Mouse (Mus musculus) limb, embryonic 14.5 days (tissue): Measurements from ENCODE around the gene Rpusd1. TPM values are rescaled to one million over a fixed set of nuclear protein-coding genes. Genes with fewer than 3 reads are reported as not detected.
"Not testable (repeated sequence)": the region's sequence is repeated elsewhere in the genome, so short reads cannot be mapped to it uniquely, and the experiment has no call there.

Experiments used
- ATAC-seq: fragments of 200-750 bp; cut with Nextera tagmentation; 2 replicates; pipeline ENCODE4 v1.8.0; 2017; ENCODE audit warnings: low read depth, moderate number of reproducible peaks, moderate TSS enrichment; ENCODE audit not compliant: low FRiP score
- DNase-seq: peaks from one replicate; pipeline ENCODE4 v3.0.0-alpha.2; 2015; ENCODE audit warnings: low spot score
- H3K27ac ChIP-seq: fragments of 300-500 bp; sonication (generic); replicated peaks from 2 replicates; pipeline ENCODE4 v1.5.1; 2014; ENCODE audit warnings: low read depth, mild to moderate bottlenecking, low read length, moderate library complexity, mixed read lengths
- H3K27me3 ChIP-seq: fragments of 300-500 bp; sonication (generic); 2 replicates; pipeline ENCODE4 v1.6.1; 2014; ENCODE audit warnings: low read length, mixed read lengths; ENCODE audit not compliant: control insufficient read depth, insufficient read depth
- H3K36me3 ChIP-seq: fragments of 300-500 bp; sonication (generic); 2 replicates; pipeline ENCODE4 v1.6.1; 2014; ENCODE audit warnings: mild to moderate bottlenecking, low read length, moderate library complexity, mixed read lengths; ENCODE audit not compliant: control insufficient read depth, insufficient read depth
- H3K4me1 ChIP-seq: fragments of 300-500 bp; sonication (generic); 2 replicates; pipeline ENCODE4 v1.6.1; 2014; ENCODE audit warnings: antibody characterized with exemption, low read length, mixed read lengths; ENCODE audit not compliant: control insufficient read depth, insufficient read depth
- H3K4me2 ChIP-seq: fragments of 300-500 bp; sonication (generic); replicated peaks from 2 replicates; pipeline ENCODE4 v1.6.1; 2014; ENCODE audit warnings: low read depth, mild to moderate bottlenecking, low read length, moderate library complexity; ENCODE audit not compliant: severe bottlenecking
- H3K4me3 ChIP-seq: fragments of 300-500 bp; sonication (generic); replicated peaks from 2 replicates; pipeline ENCODE4 v1.5.1; 2014; ENCODE audit warnings: low read length
- H3K9ac ChIP-seq: fragments of 300-500 bp; sonication (generic); 2 replicates; pipeline ENCODE4 v1.6.1; 2014; ENCODE audit warnings: mild to moderate bottlenecking, low read depth, low read length, moderate library complexity; ENCODE audit not compliant: severe bottlenecking
- H3K9me3 ChIP-seq: fragments of 300-500 bp; sonication (generic); 2 replicates; pipeline ENCODE4 v1.6.1; 2016; ENCODE audit warnings: low read length; ENCODE audit not compliant: control insufficient read depth
- POLR2A ChIP-seq: fragments of 200-500 bp; IDR thresholded peaks from 2 replicates; pipeline ENCODE4 v1.8.0; 2012; ENCODE audit warnings: inconsistent platforms, mild to moderate bottlenecking, moderate library complexity, borderline replicate concordance; ENCODE audit not compliant: insufficient read depth, insufficient read length; ENCODE audit errors: extremely low read depth
- WGBS: fragments of 180-500 bp; shearing (Covaris S2); extraction: QIAGEN DNeasy Blood & Tissue Kit; methylation state at CpG from one replicate; pipeline ENCODE4 v1.1.7; 2014; 5-methylcytosine and 5-hydroxymethylcytosine counted together
- polyA plus RNA-seq, 2 experiments: library from polyadenylated mRNA; depleted of rRNA in 1 of 2; stranded (reverse) in 1 of 2; unstranded in 1 of 2; fragments of >200 nt; fragmentation: Nextera tagmentation in 1 of 2; extraction: Ambion mirVana in 1 of 2; gene quantifications; 2 replicates each; pipeline versions ENCODE4 v1.2.1 to v1.2.3; 2012 to 2014

Gene Rpusd1
- polyA plus RNA-seq, 2 experiments = 26.6 to 48.2 TPM

DNA sequence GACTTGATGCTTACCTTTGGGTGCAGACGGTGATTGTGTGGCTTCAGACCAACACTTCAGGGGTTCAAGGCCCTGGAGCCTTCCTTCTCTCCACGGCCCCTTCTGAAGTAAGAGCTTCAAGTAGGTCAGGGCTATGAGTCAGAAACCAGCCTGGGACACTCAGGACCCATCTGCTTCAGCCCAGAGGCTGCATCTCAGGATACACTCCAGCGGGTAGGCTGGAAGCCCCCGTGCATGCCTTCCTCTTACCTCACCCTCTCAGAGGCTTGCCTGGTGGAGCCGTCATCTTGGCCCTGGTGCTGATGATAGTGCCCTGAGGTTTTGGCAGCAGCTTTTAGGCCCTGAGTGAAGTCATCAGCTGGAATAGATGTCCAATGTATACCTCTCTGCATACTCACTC, 7.8 kb downstream of the Rpusd1 start:
- H3K4me1 ChIP-seq = no peaks in the 10 kb centered on the region
- ATAC-seq (no peak), DNase-seq (no peak)
- no peaks in the 10 kb centered on the region for H3K9me3 ChIP-seq
- 91% methylated on average over 5 of the region's 5 CpGs for WGBS
- no peak overlapping the region for H3K27ac ChIP-seq
- no peak overlapping the region for H3K4me2 ChIP-seq
- no peaks in the 10 kb centered on the region for H3K27me3 ChIP-seq
- H3K9ac ChIP-seq = no peak overlapping the region
- H3K4me3 ChIP-seq = no peak overlapping the region
- H3K36me3 ChIP-seq = peaks cover 10% of the 10 kb centered on the region
- TF ChIP-seq POLR2A = no peak

DNA sequence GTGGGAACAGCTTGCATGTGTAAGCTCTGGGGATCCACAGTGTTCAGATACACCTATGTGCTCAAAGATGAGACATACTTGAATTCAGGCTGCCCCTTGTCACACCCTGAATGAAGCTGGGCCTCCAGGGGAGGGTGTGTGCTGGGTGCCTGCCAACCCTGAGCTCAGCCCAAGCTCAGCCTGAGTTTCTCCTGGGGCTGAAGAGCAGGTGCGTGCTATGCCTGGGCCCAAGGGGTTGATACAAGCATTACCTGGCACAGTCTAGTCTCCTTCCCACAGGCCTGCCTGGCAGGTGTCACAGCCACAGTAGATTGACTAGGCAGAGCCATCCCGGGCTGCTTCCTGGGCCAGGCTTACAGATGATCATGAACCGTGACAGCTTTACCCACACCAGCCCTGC, 8.3 kb downstream of the Rpusd1 start, which contains the start of gene Mslnl:
TSS of gene Mslnl (plus strand) at position 298 of the 400 bp plus-strand sequence.
- H3K36me3 ChIP-seq = peaks cover 5% of the 10 kb centered on the region; the same call in 1 of the 2 replicates
- H3K4me3 ChIP-seq = no peak within 1 kb of the TSS
- H3K27me3 ChIP-seq = no peaks in the 10 kb centered on the region
- TF ChIP-seq POLR2A = no peak
- 84% methylated on average over 3 of the region's 3 CpGs for WGBS
- no peaks in the 10 kb centered on the region for H3K4me1 ChIP-seq
- no peak within 1 kb of the TSS for H3K9ac ChIP-seq
- DNase-seq (no peak), ATAC-seq (no peak)
- H3K4me2 ChIP-seq = no peak within 1 kb of the TSS
- no peaks in the 10 kb centered on the region for H3K9me3 ChIP-seq
- H3K27ac ChIP-seq = no peak within 1 kb of the TSS

DNA sequence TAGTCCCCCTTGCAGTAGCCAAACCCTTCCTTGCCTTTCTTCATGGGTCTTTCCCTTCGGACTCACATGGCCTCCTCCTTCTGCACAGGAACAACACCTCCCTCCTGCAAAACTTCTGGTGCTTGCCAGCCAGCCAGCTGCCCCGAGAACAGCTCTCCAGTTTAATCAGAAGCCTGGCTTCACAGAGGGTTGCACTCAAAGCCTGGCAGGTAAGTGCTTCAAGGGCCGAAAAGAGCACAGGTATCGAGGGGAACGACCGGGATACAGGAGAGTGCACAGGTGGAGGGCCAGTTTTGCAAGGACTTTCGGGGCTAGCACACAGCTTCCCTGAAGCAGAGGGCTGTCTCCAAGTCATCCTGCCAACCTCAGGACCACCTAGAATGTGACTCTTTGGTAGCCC, 11.4 kb downstream of the Rpusd1 start:
- no peaks in the 10 kb centered on the region for H3K9me3 ChIP-seq
- H3K4me1 ChIP-seq = no peaks in the 10 kb centered on the region
- no peak for ATAC-seq
- no peak for DNase-seq
- H3K27ac ChIP-seq = no peak overlapping the region
- no peak for TF ChIP-seq POLR2A
- H3K4me2 ChIP-seq = no peak overlapping the region
- WGBS = 81% methylated on average over 7 of the region's 7 CpGs
- no peaks in the 10 kb centered on the region for H3K36me3 ChIP-seq
- no peak overlapping the region for H3K9ac ChIP-seq
- H3K27me3 ChIP-seq = no peaks in the 10 kb centered on the region
- H3K4me3 ChIP-seq = no peak overlapping the region

DNA sequence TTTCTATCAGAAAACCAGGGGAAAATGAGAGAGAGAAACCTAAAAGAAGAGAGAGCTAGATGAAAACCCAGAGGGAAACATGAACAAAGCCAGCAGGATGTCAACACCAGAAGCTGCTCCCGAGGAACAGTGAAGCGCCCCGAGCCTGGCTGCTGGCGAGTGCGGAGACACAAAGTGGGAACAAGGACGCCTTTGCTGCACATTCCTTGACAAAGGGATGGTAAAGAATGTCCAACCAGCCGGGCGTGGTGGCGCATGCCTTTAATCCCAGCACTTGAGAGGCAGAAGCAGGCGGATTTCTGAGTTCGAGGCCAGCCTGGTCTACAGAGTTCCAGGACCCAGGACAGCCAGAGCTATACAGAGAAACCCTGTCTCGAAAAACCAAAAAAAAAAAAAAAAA, 14.0 kb downstream of the Rpusd1 start:
- not testable (repeated sequence) for H3K9ac ChIP-seq, DNase-seq, H3K4me2 ChIP-seq, H3K36me3 ChIP-seq, H3K4me1 ChIP-seq, H3K9me3 ChIP-seq, ATAC-seq, H3K4me3 ChIP-seq, H3K27ac ChIP-seq, H3K27me3 ChIP-seq
- 76% methylated on average over 12 of the region's 12 CpGs for WGBS

DNA sequence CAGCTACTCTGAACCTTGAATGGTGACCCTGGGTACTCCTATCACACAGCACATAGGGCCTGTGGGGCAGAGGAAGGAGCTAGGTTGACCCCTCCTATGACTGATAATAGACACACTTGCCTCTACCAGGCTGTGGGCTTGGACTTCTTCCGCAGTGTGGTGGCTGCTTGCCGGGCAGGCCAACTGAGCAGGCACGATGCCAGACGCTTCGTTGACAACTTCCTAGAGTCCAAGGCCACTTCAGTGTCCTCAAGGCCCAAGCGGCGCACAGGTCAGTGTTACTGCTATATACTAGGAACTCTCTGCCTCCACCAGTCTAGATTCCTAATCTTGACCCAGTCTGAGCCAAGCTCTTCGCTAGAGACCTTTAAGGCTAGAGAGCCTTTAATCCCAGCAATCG, 16.4 kb downstream of the Rpusd1 start:
- Histone ChIP-seq H3K36me3 (no peaks in the 10 kb centered on the region), H3K4me2 (no peak overlapping the region), H3K9me3 (no peaks in the 10 kb centered on the region), H3K27ac (no peak overlapping the region), H3K4me3 (no peak overlapping the region), H3K4me1 (no peaks in the 10 kb centered on the region), H3K27me3 (no peaks in the 10 kb centered on the region), H3K9ac (no peak overlapping the region)
- DNase-seq = no peak
- TF ChIP-seq POLR2A = no peak
- 92% methylated on average over 9 of the region's 9 CpGs for WGBS
- ATAC-seq = no peak

DNA sequence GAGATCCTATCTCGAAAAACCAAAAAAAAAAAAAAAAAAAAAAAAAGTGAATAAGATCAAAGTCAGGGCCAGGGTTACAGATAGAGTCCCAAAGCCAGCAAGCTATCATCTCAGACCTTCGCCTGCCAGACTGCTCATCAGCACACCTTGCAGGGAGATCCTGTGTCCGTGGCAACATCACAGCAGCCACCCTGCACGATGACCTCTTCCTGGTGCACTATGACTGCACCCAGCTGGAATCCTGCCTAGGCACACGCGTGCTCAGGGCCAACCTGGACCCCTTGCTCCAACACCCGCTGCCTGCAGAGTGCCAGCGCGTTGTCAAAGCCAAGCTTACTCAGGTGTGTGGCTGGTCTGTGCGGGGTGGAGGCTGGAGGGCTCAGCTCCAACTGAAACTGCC, 16.8 kb downstream of the Rpusd1 start:
- no peaks in the 10 kb centered on the region for H3K36me3 ChIP-seq
- no peaks in the 10 kb centered on the region for H3K9me3 ChIP-seq
- H3K9ac ChIP-seq = no peak overlapping the region
- no peak for TF ChIP-seq POLR2A
- no peaks in the 10 kb centered on the region for H3K4me1 ChIP-seq
- DNase-seq = no peak
- ATAC-seq = no peak
- H3K27me3 ChIP-seq = no peaks in the 10 kb centered on the region
- H3K4me3 ChIP-seq = no peak overlapping the region
- no peak overlapping the region for H3K27ac ChIP-seq
- H3K4me2 ChIP-seq = no peak overlapping the region
- 70% methylated on average over 10 of the region's 10 CpGs for WGBS
